Mouse (Mus musculus) T-helper 1 cell (primary cell): Measurements from ENCODE around the gene Erlec1.

Experiments
- in situ Hi-C: fragments of 300-600 bp; cut with MboI, MseI; formaldehyde crosslinking; loops from one replicate; pipeline ENCODE4 v1.15.1; 2025; ENCODE audit warnings: high pct_unique_total_duplicates

Erlec1 gene

GRCm38 (mm10) chr11:30954279-30954725 lies at the start of gene Erlec1:
Erlec1 (minus strand) TSS chr11:30954335.
- in situ Hi-C loops: no loop called here

- in situ Hi-C loops: no loop called here
Measured at GRCm38 (mm10) chr11:31001169-31001908, 47.2 kb upstream of the Erlec1 start.

- in situ Hi-C loops: no loop called here
Measured at GRCm38 (mm10) chr11:31000028-31000427, 45.9 kb upstream of the Erlec1 start.

- in situ Hi-C loops: loop anchor here (25.0 kb wide), 1 partner anchor 1186 kb away; no protein-coding TSS in a partner anchor
Measured at GRCm38 (mm10) chr11:30998704-30999103, 44.6 kb upstream of the Erlec1 start.

GRCm38 (mm10) chr11:30998199-30998598 lies 44.1 kb upstream of the Erlec1 start:
- in situ Hi-C loops: loop anchor here (25.0 kb wide), 1 partner anchor 1186 kb away; no protein-coding TSS in a partner anchor

GRCm38 (mm10) chr11:30996670-30997069 lies 42.5 kb upstream of the Erlec1 start:
- in situ Hi-C loops: loop anchor here (25.0 kb wide), 1 partner anchor 1184 kb away; no protein-coding TSS in a partner anchor

- in situ Hi-C loops: loop anchor here (25.0 kb wide), 1 partner anchor 1174 kb away; no protein-coding TSS in a partner anchor
Measured at GRCm38 (mm10) chr11:30986625-30987017, 32.5 kb upstream of the Erlec1 start.

GRCm38 (mm10) chr11:30985877-30986624 lies 31.9 kb upstream of the Erlec1 start, which contains the start of gene Chac2:
Chac2 (minus strand) TSS chr11:30986350.
- in situ Hi-C loops: loop anchor here (25.0 kb wide), 1 partner anchor 1174 kb away; no protein-coding TSS in a partner anchor

- in situ Hi-C loops: loop anchor here (25.0 kb wide), 1 partner anchor 1173 kb away; no protein-coding TSS in a partner anchor
Measured at GRCm38 (mm10) chr11:30985237-30985636, 31.1 kb upstream of the Erlec1 start.

- in situ Hi-C loops: no loop called here
Measured at GRCm38 (mm10) chr11:30953469-30954154, 523 bp downstream of the Erlec1 start.

- in situ Hi-C loops: no loop called here
Measured at GRCm38 (mm10) chr11:30952829-30953228, 1.3 kb downstream of the Erlec1 start.

- in situ Hi-C loops: no loop called here
Measured at GRCm38 (mm10) chr11:30943522-30943921, 10.6 kb downstream of the Erlec1 start.

GRCm38 (mm10) chr11:30928498-30928897 lies 25.6 kb downstream of the Erlec1 start:
- in situ Hi-C loops: no loop called here

- in situ Hi-C loops: no loop called here
Measured at GRCm38 (mm10) chr11:30928079-30928478, 26.1 kb downstream of the Erlec1 start.

- in situ Hi-C loops: no loop called here
Measured at GRCm38 (mm10) chr11:30923283-30923682, 30.9 kb downstream of the Erlec1 start.

GRCm38 (mm10) chr11:30920641-30921040 lies 33.5 kb downstream of the Erlec1 start:
- in situ Hi-C loops: no loop called here

- in situ Hi-C loops: no loop called here
Measured at GRCm38 (mm10) chr11:30912311-30912710, 41.8 kb downstream of the Erlec1 start.

- in situ Hi-C loops: no loop called here
Measured at GRCm38 (mm10) chr11:30899312-30899711, 54.8 kb downstream of the Erlec1 start.

- in situ Hi-C loops: no loop called here
Measured at GRCm38 (mm10) chr11:30896201-30896600, 57.9 kb downstream of the Erlec1 start.

GRCm38 (mm10) chr11:30888153-30888552 lies 66.0 kb downstream of the Erlec1 start:
- in situ Hi-C loops: no loop called here

- in situ Hi-C loops: no loop called here
Measured at GRCm38 (mm10) chr11:30885171-30885871, 68.8 kb downstream of the Erlec1 start, which contains the start of the genes Gpr75 and Asb3. Gpr75 (plus strand) TSS chr11:30885358. Asb3 (plus strand) TSS chr11:30885416.
